Mouse (Mus musculus): ENCODE data around the gene Cpm. TPM values are rescaled to one million over a fixed set of nuclear protein-coding genes. Genes with fewer than 3 reads are reported as not detected.

Cpm gene
- total and polyA plus RNA-seq, 3 experiments: 0.04 to 0.31 (median 0.17) TPM

GRCm38 (mm10) chr10:117593041-117593570 lies 36.2 kb upstream of the Cpm start:
- dilution Hi-C loops (cut with MboI; ENCODE audit: extremely low pct_ligation_motif_present, extremely low pct_unique_long_range_greater_than_20kb, low sequenced_read_pairs): no loop called here
- in situ Hi-C loops (cut with MboI; ENCODE audit: low pct_ligation_motif_present, low pct_unique_long_range_greater_than_20kb, low sequenced_read_pairs): no loop called here

GRCm38 (mm10) chr10:117593857-117594256 lies 35.4 kb upstream of the Cpm start:
- dilution Hi-C loops (cut with MboI; ENCODE audit: extremely low pct_ligation_motif_present, extremely low pct_unique_long_range_greater_than_20kb, low sequenced_read_pairs) (no loop called here), in situ Hi-C loops (cut with MboI; ENCODE audit: low pct_ligation_motif_present, low pct_unique_long_range_greater_than_20kb, low sequenced_read_pairs) (no loop called here)
- H3K27me3 ChIP-seq (replicated peaks): no peaks in the 10 kb centered on the region
- peaks cover 2 to 19% of the 10 kb centered on the region in 2 experiments; a peak in 2 of 4 replicates for H3K4me1 ChIP-seq (ENCODE audit: control insufficient read depth in 1 of 2, insufficient read depth in 2 of 2)
- DNase-seq (ENCODE audit: extremely low read depth): no peak
- TF ChIP-seq MXI1 (IDR thresholded peaks at IDR 0.05; ENCODE audit: low read depth, low read length): no peak
- TF ChIP-seq NRF1 (IDR thresholded peaks at IDR 0.05; ENCODE audit: low read depth, low read length): no peak
- H3K4me2 ChIP-seq (ENCODE audit: insufficient read depth, low read depth, poor library complexity, severe bottlenecking): no peak overlapping the region
- H3K9ac ChIP-seq (ENCODE audit: insufficient read depth, low read depth): no peak overlapping the region
- no peaks in the 10 kb centered on the region for H3K79me2 ChIP-seq (replicated peaks; ENCODE audit: control insufficient read depth, extremely low read depth, insufficient read depth, poor library complexity, severe bottlenecking)
- H3K4me3 ChIP-seq (replicated peaks in 1 of 3; ENCODE audit: low read depth in 2 of 3, low read length in 2 of 3, poor library complexity in 1 of 3): no peak overlapping the region
- no peaks in the 10 kb centered on the region for H3K36me3 ChIP-seq (replicated peaks in 1 of 2; ENCODE audit: control insufficient read depth in 1 of 2, insufficient read depth in 1 of 2, low read length in 1 of 2)
- H3K9me3 ChIP-seq (replicated peaks; ENCODE audit: low read length): no peaks in the 10 kb centered on the region
- H3K27ac ChIP-seq (ENCODE audit: insufficient read depth, low read depth): no peak overlapping the region

More at GRCm38 (mm10) chr10:117593041-117593570, 36.2 kb upstream of the Cpm start:
- H3K27ac ChIP-seq (ENCODE audit: insufficient read depth, low read depth): no peak overlapping the region
- H3K9ac ChIP-seq (ENCODE audit: insufficient read depth, low read depth): no peak overlapping the region
- no peaks in the 10 kb centered on the region for H3K9me3 ChIP-seq (replicated peaks; ENCODE audit: low read length)
- H3K4me2 ChIP-seq (ENCODE audit: insufficient read depth, low read depth, poor library complexity, severe bottlenecking): no peak overlapping the region
- H3K79me2 ChIP-seq (replicated peaks; ENCODE audit: control insufficient read depth, extremely low read depth, insufficient read depth, poor library complexity, severe bottlenecking): no peaks in the 10 kb centered on the region
- peaks cover 2 to 19% of the 10 kb centered on the region in 2 experiments; a peak in 2 of 4 replicates for H3K4me1 ChIP-seq (ENCODE audit: control insufficient read depth in 1 of 2, insufficient read depth in 2 of 2)
- DNase-seq (ENCODE audit: extremely low read depth): no peak
- H3K27me3 ChIP-seq (replicated peaks): no peaks in the 10 kb centered on the region
- H3K4me3 ChIP-seq (replicated peaks in 1 of 3; ENCODE audit: low read depth in 2 of 3, low read length in 2 of 3, poor library complexity in 1 of 3): no peak overlapping the region
- TF ChIP-seq USF1 (IDR thresholded peaks at IDR 0.05; ENCODE audit: low read depth, low read length) (no peak), BHLHE40 (IDR thresholded peaks at IDR 0.05; ENCODE audit: low read depth, low read length) (no peak), HCFC1 (IDR thresholded peaks at IDR 0.05; ENCODE audit: low read depth, low read length) (no peak), POLR2A (IDR thresholded peaks at IDR 0.05; ENCODE audit: low read depth, low read length) (no peak), TCF12 (IDR thresholded peaks at IDR 0.05; ENCODE audit: low read depth, low read length) (no peak), IRF4 (IDR thresholded peaks at IDR 0.05; ENCODE audit: low read depth, low read length) (no peak)
- no peaks in the 10 kb centered on the region for H3K36me3 ChIP-seq (replicated peaks in 1 of 2; ENCODE audit: control insufficient read depth in 1 of 2, insufficient read depth in 1 of 2, low read length in 1 of 2)

- Histone ChIP-seq H3K9ac (ENCODE audit: insufficient read depth, low read depth) (no peak overlapping the region), H3K4me3 (replicated peaks in 1 of 3; ENCODE audit: low read depth in 2 of 3, low read length in 2 of 3, poor library complexity in 1 of 3) (no peak overlapping the region), H3K36me3 (replicated peaks in 1 of 2; ENCODE audit: control insufficient read depth in 1 of 2, insufficient read depth in 1 of 2, low read length in 1 of 2) (no peaks in the 10 kb centered on the region), H3K4me2 (ENCODE audit: insufficient read depth, low read depth, poor library complexity, severe bottlenecking) (no peak overlapping the region), H3K27me3 (replicated peaks) (no peaks in the 10 kb centered on the region), H3K9me3 (replicated peaks; ENCODE audit: low read length) (no peaks in the 10 kb centered on the region), H3K79me2 (replicated peaks; ENCODE audit: control insufficient read depth, extremely low read depth, insufficient read depth, poor library complexity, severe bottlenecking) (no peaks in the 10 kb centered on the region), H3K27ac (ENCODE audit: insufficient read depth, low read depth) (no peak overlapping the region), H3K4me1 (ENCODE audit: control insufficient read depth in 1 of 2, insufficient read depth in 2 of 2) (peaks cover 2 to 19% of the 10 kb centered on the region in 2 experiments; a peak in 2 of 4 replicates)
- DNase-seq (ENCODE audit: extremely low read depth): no peak
- dilution Hi-C loops (cut with MboI; ENCODE audit: extremely low pct_ligation_motif_present, extremely low pct_unique_long_range_greater_than_20kb, low sequenced_read_pairs) (no loop called here), in situ Hi-C loops (cut with MboI; ENCODE audit: low pct_ligation_motif_present, low pct_unique_long_range_greater_than_20kb, low sequenced_read_pairs) (no loop called here)
- TF ChIP-seq TCF12 (IDR thresholded peaks at IDR 0.05; ENCODE audit: low read depth, low read length) (no peak), IRF4 (IDR thresholded peaks at IDR 0.05; ENCODE audit: low read depth, low read length) (no peak), PAX5 (IDR thresholded peaks at IDR 0.05; ENCODE audit: low read length) (no peak), BHLHE40 (IDR thresholded peaks at IDR 0.05; ENCODE audit: low read depth, low read length) (no peak), JUN (IDR thresholded peaks at IDR 0.05; ENCODE audit: insufficient read depth, low read depth, low read length) (no peak), MAX (IDR thresholded peaks at IDR 0.05; ENCODE audit: low read length) (no peak), HCFC1 (IDR thresholded peaks at IDR 0.05; ENCODE audit: low read depth, low read length) (no peak), USF2 (conservative IDR thresholded peaks at IDR 0.05; ENCODE audit: low read depth, low read length) (no peak), RCOR1 (conservative IDR thresholded peaks at IDR 0.05; ENCODE audit: low read depth, low read length) (no peak)
These were observed 34.9 kb upstream of the Cpm start for GRCm38 (mm10) chr10:117594291-117594850.
